Mouse (Mus musculus) ovary, postnatal 10 days (tissue): ENCODE data around the gene Tspan12.

Source experiments
- DNase-seq: peaks from one replicate; pipeline ENCODE4 v3.0.0; 2022; ENCODE audit warnings: low spot score

The Tspan12 gene

GRCm38 (mm10) chr6:21768745-21769446 lies 83.4 kb downstream of the Tspan12 start:
- DNase-seq, result no peak

GRCm38 (mm10) chr6:21767787-21768221 lies 84.5 kb downstream of the Tspan12 start:
- no peak for DNase-seq

DNA sequence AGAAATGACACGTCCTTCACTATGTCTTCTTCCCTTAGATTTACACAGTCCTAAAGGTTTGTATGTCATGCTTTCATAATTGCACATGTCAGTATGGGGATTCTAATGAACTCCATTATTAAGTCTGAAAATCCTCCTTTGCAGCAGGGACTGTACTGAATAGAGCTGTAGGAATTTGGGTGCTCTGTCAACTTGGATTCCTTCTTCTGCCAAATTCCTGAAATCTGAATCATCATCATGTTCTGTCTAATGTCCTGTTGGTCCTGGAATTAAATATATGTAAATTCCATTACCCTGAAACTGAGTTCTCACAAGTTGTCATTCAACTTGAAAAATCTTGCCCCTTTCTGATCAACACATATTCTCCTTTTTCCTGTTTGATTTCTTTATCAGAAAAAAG lies 104.8 kb downstream of the Tspan12 start:
- no peak for DNase-seq

- no peak for DNase-seq
Observed at GRCm38 (mm10) chr6:21744615-21745266, 107.6 kb downstream of the Tspan12 start.

DNA sequence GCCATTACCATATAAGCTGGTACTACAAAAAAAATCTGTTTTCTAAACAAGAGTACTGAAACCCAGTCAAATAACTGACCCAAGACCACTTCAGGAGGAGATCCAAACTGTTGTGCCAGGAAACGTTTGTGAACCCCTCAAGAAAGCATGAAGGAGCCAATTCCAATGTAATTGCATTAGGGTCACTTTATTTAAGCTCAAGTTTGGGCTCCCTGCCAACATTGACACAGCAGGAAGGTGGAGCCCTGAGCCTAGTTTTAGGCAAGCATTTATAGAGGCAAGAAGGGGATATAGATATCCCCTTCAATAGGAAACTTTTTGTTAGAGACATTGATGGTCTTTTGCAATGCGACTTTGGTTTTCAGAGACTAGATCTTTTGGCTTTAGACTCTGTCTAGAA lies 111.7 kb downstream of the Tspan12 start:
- no peak for DNase-seq

DNA sequence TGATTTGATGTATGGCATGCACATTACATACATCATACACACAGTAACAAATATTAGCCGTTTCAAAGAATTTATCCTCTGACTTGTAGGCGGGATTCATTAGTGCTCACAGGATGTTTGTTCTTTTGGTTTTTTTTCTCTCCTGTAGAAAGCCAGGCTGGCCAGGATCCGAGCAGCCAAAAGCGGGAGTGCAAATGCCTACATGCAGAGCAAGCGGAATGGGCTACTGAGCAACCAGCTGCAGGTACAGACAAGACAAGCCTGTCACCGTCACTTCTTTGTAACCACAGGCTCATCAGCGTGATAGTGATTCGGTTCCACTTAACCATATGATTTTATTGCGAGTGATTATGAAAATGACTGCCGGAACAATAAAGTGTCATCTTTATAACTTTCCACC lies 130.1 kb downstream of the Tspan12 start:
- no peak for DNase-seq
